Mouse (Mus musculus): Measurements from ENCODE around the gene Uhrf1.
A peak's percentile ranks its signal among the peaks of the same experiment; 100 is the strongest.

Gene Uhrf1

DNA sequence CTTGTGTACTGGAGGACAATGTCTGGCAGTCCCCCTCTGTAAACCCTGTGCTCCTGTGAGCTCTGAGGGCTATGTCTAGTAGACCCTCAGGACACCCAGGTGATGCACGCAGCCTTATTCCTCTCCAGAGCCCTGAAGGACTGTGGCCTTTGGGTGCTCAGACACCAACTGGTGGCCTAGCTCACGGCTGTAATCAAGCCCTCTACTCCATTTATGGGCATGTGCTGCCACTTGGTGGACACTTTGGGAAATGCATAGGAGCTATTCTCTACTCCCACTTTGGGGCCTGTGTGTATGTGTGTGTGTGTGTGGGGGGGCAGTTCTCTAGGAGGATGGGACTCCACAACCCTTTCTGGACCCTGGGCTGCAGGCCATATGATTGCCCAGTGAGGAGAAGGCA lies 47.6 kb downstream of the Uhrf1 start:
- DNase-seq, result peak; percentile 63 to 91

DNA sequence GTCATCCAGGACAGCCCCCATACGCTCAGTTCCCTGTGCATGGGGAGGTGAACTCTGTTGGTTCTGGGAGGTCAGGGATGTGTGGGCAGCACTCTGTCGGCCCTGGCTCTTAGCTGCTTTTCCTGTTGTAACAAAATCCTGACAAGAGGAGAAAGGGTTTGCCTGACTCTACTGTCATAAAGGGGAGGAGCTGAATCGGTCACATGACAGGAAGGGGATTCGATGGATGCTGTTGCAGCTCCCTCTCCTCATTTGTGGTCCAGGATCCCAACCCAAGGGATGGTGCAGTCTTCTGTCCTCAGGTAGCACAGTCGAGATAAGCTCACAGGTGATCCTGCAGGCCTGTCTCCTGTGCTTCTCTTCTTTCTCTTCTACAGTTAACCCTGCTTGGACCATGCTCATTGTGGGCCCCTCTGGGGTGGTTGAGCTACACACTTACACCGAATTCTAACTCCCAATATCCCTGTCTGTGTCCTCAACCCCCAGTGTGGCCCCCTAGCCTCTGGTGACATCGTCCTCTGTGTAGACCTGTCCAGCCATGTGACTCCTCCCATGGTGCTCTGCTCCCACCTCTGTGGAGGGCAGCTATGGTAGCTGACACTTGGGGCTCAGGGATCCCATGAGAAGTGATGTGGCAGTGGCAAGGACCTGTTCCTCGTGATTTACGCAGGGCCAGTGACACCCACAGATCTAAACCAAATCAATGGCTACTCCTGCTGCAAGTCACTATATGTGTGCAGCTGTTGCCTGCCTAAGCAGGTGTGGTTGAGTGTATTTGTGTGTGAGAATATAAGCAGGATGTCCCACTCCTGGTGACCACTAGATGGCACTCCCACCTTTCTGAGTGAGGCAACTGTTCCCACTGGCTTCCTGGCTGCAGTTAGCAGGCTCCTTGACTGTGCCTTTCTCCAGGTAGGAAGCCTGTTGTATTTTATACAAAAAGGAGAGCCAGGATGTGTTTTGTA lies 54.1 kb downstream of the Uhrf1 start:
- peak; percentile 77 to 83 for DNase-seq

DNA sequence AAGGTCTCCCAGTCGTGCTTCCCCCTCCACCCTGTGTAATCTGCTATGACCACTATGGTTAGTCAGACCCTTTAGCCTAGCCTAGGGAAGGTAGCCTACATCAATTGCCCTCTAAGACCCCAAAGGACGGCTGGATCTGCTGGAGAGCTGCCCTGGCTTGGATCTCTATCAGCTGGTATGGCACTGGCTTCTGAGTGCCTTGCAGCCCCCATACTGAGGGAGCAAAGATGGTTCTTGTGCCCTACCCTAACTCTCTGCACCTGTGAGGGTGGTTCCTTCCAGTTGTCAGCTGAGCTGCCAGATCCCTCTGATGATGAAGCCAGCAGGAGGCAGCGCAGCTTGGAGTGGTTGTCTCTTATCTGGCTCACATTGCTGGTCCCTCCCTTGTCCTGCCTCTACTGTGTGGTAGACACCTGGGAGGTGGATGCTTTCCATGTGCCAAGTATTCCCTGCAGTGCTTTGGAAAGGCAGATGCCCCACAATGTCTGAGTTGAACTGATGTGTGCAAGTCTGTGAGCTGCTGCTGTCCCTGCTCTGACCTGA lies 56.1 kb downstream of the Uhrf1 start:
- DNase-seq, result no peak

DNA sequence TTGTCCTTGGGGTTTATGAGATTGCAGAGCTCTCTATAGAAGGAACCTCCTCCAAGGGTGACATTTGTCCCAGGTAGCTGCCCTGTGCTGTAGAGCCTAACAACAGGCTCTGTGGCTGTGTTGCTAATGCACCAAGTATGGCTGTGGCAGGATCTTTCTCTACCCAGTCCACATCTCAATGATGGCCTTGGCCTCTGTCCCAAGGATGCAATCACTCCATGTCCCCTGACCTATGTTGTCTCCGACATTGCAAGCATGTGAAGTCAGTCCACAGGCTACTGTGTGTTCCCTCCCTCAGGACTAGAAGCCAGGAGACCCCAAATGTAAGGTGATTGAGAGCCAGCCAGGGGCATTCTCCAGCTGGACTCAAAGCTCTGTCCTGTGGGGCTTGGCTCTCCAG lies 56.7 kb downstream of the Uhrf1 start:
- DNase-seq, result no peak

DNA sequence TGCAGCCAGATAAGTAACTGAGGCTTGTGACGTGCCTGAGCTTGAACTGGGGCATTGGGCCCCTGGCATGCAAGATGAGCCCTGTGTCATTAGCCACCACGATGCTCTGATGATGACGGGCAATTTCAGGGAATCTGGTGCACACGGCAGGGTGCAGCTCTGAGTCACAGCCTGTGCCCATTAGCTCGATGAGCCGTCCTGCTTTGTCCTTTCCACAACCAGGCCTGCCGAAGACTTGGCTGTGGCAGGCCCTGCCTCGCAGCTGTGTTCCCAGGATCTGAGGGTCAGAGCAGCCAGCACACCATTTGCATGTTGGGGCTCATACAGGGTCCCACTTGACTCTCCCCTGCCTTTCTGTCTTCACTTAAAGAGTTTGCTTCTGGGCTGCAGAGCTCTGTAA lies 57.3 kb downstream of the Uhrf1 start:
- no peak for DNase-seq

DNA sequence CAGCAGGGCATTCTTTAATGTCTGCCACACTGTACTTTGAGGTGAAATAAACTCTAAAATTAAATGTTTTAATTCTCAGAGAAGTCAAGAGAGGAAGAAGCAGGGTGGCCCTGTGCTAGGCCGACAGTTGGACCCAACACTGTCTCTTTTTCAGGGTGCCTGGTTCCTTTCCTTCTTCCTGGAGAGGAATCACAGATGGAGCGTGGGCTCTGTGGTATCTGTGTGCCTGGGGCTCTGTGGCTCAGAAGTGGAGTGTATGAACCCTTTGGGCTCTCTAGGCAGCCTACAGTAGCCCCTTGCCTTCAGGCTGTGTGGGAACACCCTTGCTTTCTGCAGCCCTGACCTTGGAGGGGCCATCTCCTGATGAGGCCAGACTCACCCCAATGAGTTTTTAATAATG lies 58.4 kb downstream of the Uhrf1 start:
- no peak for DNase-seq

DNA sequence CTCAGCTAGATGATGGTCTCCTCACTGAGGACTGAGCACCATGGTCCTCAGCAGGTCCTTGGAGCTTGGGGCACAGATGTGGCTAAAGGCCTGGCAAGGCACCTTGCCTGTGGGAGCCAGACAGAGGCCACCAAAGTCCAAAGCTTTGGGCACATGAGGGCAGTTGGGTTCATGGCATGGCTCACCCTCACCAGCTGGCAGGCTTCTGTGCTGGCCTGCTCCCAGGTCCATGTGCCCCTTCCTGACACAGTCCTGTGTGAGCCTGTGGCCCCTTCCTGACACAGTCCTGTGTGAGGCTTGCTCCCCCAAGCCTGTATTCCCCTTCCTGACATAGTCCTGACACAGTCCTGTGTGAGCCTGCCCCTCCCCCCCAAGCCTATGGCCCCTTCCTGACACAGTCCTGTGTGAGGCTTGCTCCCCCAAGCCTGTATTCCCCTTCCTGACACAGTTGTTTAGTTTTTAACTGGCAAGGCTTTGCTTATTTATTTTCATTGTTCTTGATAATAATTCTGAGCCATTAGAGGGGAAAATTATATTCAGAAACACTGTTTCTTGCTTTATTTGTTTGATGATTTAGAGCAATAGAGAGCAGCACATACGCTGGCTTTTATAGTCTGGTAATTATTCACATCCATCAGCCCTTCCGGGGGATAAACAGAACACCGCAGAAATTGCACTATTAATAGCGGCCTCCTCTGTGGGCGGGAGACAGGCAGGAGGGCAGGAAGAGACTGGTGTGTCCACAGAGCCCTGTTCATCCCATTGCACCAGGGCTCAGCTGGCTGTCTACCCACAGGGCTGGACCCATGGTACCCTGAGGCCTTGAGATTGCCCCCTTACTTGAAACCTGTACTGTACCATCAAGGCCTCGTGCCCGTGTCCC lies 62.9 kb downstream of the Uhrf1 start:
- no peak for DNase-seq

DNA sequence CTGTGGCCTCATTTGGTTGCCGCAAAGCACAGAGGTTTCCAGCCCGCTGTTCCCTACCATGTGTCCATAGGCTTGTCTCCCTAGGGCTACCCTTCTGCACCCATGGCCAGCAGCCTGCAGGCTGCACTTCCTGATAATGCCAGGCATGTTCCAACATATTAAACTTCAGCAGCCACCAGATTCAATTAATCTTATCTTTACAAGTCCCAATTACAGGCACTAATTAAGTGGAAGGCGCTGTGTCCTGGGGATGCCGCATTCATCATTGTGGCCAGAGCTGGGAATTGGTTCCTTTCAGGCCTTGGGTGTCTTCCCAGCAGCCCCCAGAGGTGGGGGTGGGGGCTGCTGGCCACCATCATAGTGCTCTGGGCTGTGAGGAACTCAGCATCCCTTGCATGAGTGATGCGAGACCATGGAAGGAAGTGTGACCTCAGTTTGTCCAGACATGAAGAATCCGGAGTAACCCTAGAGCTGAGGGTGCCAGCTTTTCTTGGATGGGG lies 65.2 kb downstream of the Uhrf1 start:
- no peak for DNase-seq

DNA sequence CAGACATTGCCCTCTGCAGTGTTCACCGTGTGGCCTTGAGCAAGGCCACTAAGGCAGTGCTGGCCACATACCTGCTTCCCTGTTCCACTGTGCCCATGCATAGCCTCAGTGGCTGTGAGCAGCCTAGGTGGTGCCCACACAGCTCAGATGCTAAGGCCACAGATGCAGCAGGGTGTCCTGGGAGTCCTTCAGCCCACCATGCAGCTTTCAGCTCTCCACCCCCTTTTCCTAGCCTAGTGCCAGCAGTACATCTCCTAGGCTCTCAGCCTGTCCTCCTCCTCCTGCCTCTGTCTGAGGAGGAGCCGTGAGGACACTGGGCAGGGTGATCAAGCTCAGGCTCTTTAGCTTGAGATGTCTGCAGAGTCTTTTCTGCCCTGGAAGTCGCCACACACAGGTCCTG lies 67.0 kb downstream of the Uhrf1 start:
- DNase-seq, result no peak

DNA sequence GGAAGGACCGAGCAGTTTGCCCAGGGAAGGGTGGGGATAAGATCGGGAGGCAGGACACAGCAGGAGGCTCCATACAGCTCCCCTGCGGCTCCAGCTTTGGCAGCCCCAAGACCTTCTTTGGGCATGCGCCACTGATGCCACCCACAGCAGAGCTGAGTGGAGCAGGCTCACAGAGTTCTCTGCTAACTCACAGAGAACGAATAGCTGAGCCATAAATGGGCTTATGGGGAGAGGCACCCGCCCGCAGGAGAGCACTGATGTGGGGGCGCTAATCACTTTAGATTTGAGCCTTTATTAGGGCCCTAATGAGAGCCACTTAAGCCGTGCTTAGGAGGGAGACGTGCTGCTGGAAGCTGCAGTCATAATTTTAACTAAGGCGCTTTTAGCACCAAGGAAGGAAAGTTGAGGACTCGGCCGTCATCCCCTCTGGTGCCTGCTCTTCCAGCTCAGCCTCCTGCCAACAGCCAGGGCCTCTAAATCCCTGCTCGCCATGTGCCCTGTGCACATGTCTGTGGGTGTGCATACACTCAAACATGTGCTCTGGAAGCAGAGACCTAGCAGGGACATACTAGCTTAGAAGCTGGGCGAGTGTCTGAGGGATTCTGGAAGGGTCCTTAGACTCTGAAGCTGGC lies 68.0 kb downstream of the Uhrf1 start:
- no peak for DNase-seq

DNA sequence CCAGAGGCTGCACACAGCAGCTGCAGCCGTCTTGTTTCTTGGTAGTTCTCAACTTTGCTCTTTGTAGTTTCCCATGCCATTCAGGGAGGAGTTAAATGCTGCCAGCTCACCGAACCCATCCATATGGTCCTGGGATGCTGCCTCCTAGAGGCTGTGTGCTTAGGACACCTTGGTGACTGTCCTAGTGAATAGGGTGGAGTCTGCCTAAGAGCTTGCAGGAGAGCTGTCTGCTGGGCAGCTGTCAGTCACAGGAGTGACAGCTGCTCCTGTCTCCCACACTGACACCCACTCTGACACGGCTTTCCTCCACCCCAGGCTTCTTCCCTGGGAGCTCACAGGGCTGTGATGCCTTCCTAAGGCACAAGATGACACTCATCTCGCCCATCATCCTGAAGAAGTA lies 69.0 kb downstream of the Uhrf1 start:
- no peak for DNase-seq
